Mouse (Mus musculus): ENCODE results near the gene Lyrm4.

DNA sequence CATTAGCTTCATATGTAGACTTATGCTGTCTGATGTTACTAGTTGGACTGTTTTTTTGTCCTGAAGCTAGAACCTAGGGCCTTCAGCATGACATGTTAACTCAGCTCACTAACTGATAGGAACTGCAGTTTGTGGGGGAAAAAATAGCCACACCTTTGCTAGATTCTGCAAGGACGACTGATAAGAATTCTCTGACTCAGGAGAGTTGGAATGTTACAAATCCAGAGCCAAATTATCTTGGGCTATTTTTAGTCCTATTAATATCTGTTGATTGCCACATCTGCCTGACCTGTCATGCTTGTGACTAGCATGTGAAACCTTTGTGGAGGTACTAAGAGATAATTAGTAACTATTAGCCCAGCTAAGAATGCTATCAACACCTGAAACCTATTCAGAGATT lies 116.5 kb downstream of the Lyrm4 start:
- TF ChIP-seq CTCF (IDR thresholded peaks at IDR 0.05; ENCODE audit: control insufficient read depth, insufficient read depth, low read length) (no peak), POLR2A (IDR thresholded peaks at IDR 0.05; ENCODE audit: borderline replicate concordance, control insufficient read depth, low read depth, low read length) (no peak)

Measured in bone marrow, adult 2 months (tissue).